ENCODE assay signal across 8 mouse cellular contexts in genomic region chr6:124757909-124758848, GRCm38 (mm10). TPM values are rescaled to one million over a fixed set of nuclear protein-coding genes. Genes with fewer than 3 reads are reported as not detected.
A peak's percentile ranks its signal among the peaks of the same experiment; 100 is the strongest.
DNase-seq lines count a peak whose midpoint lies in the region; ATAC-seq and TF ChIP-seq lines count a peak whose summit lies in the region.

No protein-coding gene starts in this region.

- 26% methylated on average over 5 of the region's 5 CpGs for WGBS in embryonic facial prominence, embryonic 15.5 days

- H3K4me3 ChIP-seq in C2C12 (ENCODE audit: insufficient read depth, poor library complexity, severe bottlenecking) = peak overlapping the region; percentile 15
- peak overlapping the region; percentile 78 for H3K4me3 ChIP-seq in embryonic facial prominence, embryonic 15.5 days (replicated peaks)
- H3K4me3 ChIP-seq in layer of hippocampus, adult 2 months = peak overlapping the region; percentile 59

- peaks cover 29% of the 10 kb centered on the region for H3K79me3 ChIP-seq in C2C12 (ENCODE audit: low read depth)

- DNase-seq in adrenal gland, postnatal 10 days = peak; percentile 75
- DNase-seq in heart, postnatal 14 days = peak; percentile 64 to 69
- DNase-seq in layer of hippocampus, adult 2 months (ENCODE audit: low spot score in 2 of 2) = peak; percentile 60 to 68
- peak; percentile 61 to 76 for DNase-seq in lung, postnatal 4 days
- DNase-seq in thymus, postnatal 14 days = no peak
- DNase-seq in c-Kit-positive CD71-positive TER-119-positive erythroid progenitor cells, embryonic 14.5 days (ENCODE audit: low spot score) = no peak

- peak overlapping the region; percentile 98 for H3K27ac ChIP-seq in embryonic facial prominence, embryonic 15.5 days (replicated peaks)
- H3K27ac ChIP-seq in layer of hippocampus, adult 2 months = peak overlapping the region; percentile 94

- intact Hi-C loops in heart, postnatal 14 days (cut with DNase I) = loop anchor here (2.0 to 5.0 kb wide), 6 partner anchors 17 to 246 kb away; partner anchors contain the start of genes C1ra, C1rb, Grcc10 and Lpcat3

- H3K9ac ChIP-seq in embryonic facial prominence, embryonic 15.5 days = peak overlapping the region; percentile 83

- H3ac ChIP-seq in C2C12 (ENCODE audit: control insufficient read depth, insufficient read length, low read depth) = peak overlapping the region; percentile 21

- TF ChIP-seq CTCF in C2C12 (IDR thresholded peaks at IDR 0.05; ENCODE audit: control insufficient read depth, insufficient read depth, insufficient read length) = no peak
- no peak for TF ChIP-seq CTCF in layer of hippocampus, adult 2 months (conservative IDR thresholded peaks at IDR 0.05)

- H3K36me3 ChIP-seq in C2C12 (ENCODE audit: control insufficient read depth, insufficient read depth) = peaks cover 11% of the 10 kb centered on the region
- H3K36me3 ChIP-seq in embryonic facial prominence, embryonic 15.5 days = no peaks in the 10 kb centered on the region; the same call in 1 of the 2 replicates

- ATAC-seq in embryonic facial prominence, embryonic 15.5 days (ENCODE audit: insufficient number of reproducible peaks, low FRiP score, low TSS enrichment, low read depth) = no peak

- H3K79me2 ChIP-seq in C2C12 (ENCODE audit: control insufficient read depth, insufficient read depth) = peaks cover 38% of the 10 kb centered on the region

- peak overlapping the region; percentile 70 for H3K4me2 ChIP-seq in embryonic facial prominence, embryonic 15.5 days (replicated peaks)

- no peaks in the 10 kb centered on the region for H3K9me3 ChIP-seq in embryonic facial prominence, embryonic 15.5 days (replicated peaks)

- no peaks in the 10 kb centered on the region for H3K27me3 ChIP-seq in C2C12 (ENCODE audit: control insufficient read depth, insufficient read depth, insufficient read length)
- no peaks in the 10 kb centered on the region for H3K27me3 ChIP-seq in embryonic facial prominence, embryonic 15.5 days

- peaks cover 45% of the 10 kb centered on the region for H3K4me1 ChIP-seq in embryonic facial prominence, embryonic 15.5 days

TF ChIP-seq in C2C12, 6 proteins besides CTCF, POLR2A, EP300 and RAD21:
- no peak for TF ChIP-seq MYOD1 (IDR thresholded peaks at IDR 0.05; ENCODE audit: control insufficient read depth, insufficient read length, low read depth)
- no peak for TF ChIP-seq MYOG (IDR thresholded peaks at IDR 0.05; ENCODE audit: control insufficient read depth, extremely low read depth, insufficient read length)
- no peak for TF ChIP-seq CEBPB (IDR thresholded peaks at IDR 0.05; ENCODE audit: low read depth)
- no peak for TF ChIP-seq MAX (IDR thresholded peaks at IDR 0.05)
- no peak for TF ChIP-seq FOSL1 (IDR thresholded peaks at IDR 0.05; ENCODE audit: insufficient read depth, low read length, poor library complexity, severe bottlenecking)
- TF ChIP-seq USF1 (IDR thresholded peaks at IDR 0.05; ENCODE audit: low read depth) = no peak

RNA-seq across cellular contexts. Expression of gene Atn1, which starts 1.9 kb away (rescaled TPM):
- 47.0 TPM for polyA plus RNA-seq in C2C12 (2012; fragmentation: generic; extraction: Trizol)
- 10 to 100 TPM; 64.0 to 71.5 TPM for total RNA-seq in adrenal gland, postnatal 10 days (2021)
- polyA plus RNA-seq in embryonic facial prominence, embryonic 15.5 days (2015; fragmentation: Nextera tagmentation; extraction: Ambion mirVana) = 20.1 and 21.0 TPM in 2 replicates
- total RNA-seq in heart, postnatal 14 days (2021) = 10 to 100 TPM; 48.1 to 48.9 TPM
- total RNA-seq in layer of hippocampus, adult 2 months (2021) = 100 to 1,000 TPM; 159 to 164 TPM

RNA-seq across cellular contexts. Expression of gene Gm45234, which starts 2.4 kb away (rescaled TPM):
- polyA plus RNA-seq in C2C12 (2012; fragmentation: generic; extraction: Trizol) = not detected
- total RNA-seq in adrenal gland, postnatal 10 days (2021) = 1 to 10 TPM in 1 of 2 experiments, not detected in 1; 1.1 TPM
- polyA plus RNA-seq in embryonic facial prominence, embryonic 15.5 days (2015; fragmentation: Nextera tagmentation; extraction: Ambion mirVana) = not detected in 2 replicates
- 1 to 10 TPM in 1 of 2 experiments, not detected in 1; 1.5 TPM for total RNA-seq in heart, postnatal 14 days (2021)
- total RNA-seq in layer of hippocampus, adult 2 months (2021) = not detected

RNA-seq across cellular contexts. Expression of gene Eno2, which starts 11.3 kb away (rescaled TPM):
- polyA plus RNA-seq in C2C12 (2012; fragmentation: generic; extraction: Trizol) = 5.5 TPM
- total RNA-seq in adrenal gland, postnatal 10 days (2021) = 10 to 100 TPM; 13.0 to 21.0 TPM
- 11.8 and 12.7 TPM in 2 replicates for polyA plus RNA-seq in embryonic facial prominence, embryonic 15.5 days (2015; fragmentation: Nextera tagmentation; extraction: Ambion mirVana)
- total RNA-seq in heart, postnatal 14 days (2021) = 1 to 10 TPM; 2.6 to 4.0 TPM
- total RNA-seq in layer of hippocampus, adult 2 months (2021) = 1,000 to 10,000 TPM in 1 of 2 experiments, 100 to 1,000 TPM in 1; 981 to 1,025 TPM

RNA-seq across cellular contexts. Expression of gene Grcc10, which starts 17.0 kb away (rescaled TPM):
- 294 TPM for polyA plus RNA-seq in C2C12 (2012; fragmentation: generic; extraction: Trizol)
- 100 to 1,000 TPM; 321 to 324 TPM for total RNA-seq in adrenal gland, postnatal 10 days (2021)
- polyA plus RNA-seq in embryonic facial prominence, embryonic 15.5 days (2015; fragmentation: Nextera tagmentation; extraction: Ambion mirVana) = 416 TPM in 2 replicates
- 100 to 1,000 TPM; 323 to 327 TPM for total RNA-seq in heart, postnatal 14 days (2021)
- total RNA-seq in layer of hippocampus, adult 2 months (2021) = 100 to 1,000 TPM; 295 to 339 TPM

RNA-seq across cellular contexts. Expression of gene Ptpn6, which starts 19.7 kb away (rescaled TPM):
- polyA plus RNA-seq in C2C12 (2012; fragmentation: generic; extraction: Trizol) = 8.2 TPM
- 10 to 100 TPM; 13.0 to 13.5 TPM for total RNA-seq in adrenal gland, postnatal 10 days (2021)
- 19.9 and 20.2 TPM in 2 replicates for polyA plus RNA-seq in embryonic facial prominence, embryonic 15.5 days (2015; fragmentation: Nextera tagmentation; extraction: Ambion mirVana)
- 1 to 10 TPM; 4.2 to 8.5 TPM for total RNA-seq in heart, postnatal 14 days (2021)
- total RNA-seq in layer of hippocampus, adult 2 months (2021) = 1 to 10 TPM; 5.5 to 6.6 TPM

Comparison
In these comparisons a context has a peak if more than half of its experiments do, and no peak if none do; other contexts are left out.
1. H3K4me3 ChIP-seq: peak in every context shown above with its lines; median percentile 78 in embryonic facial prominence, embryonic 15.5 days; 59 in layer of hippocampus, adult 2 months; 15 in C2C12.
2. DNase-seq: peak in adrenal gland, postnatal 10 days (single experiment), heart, postnatal 14 days (2 of 2), layer of hippocampus, adult 2 months (2 of 2) and lung, postnatal 4 days (2 of 2); none in thymus, postnatal 14 days (single experiment) and c-Kit-positive CD71-positive TER-119-positive erythroid progenitor cells, embryonic 14.5 days (single experiment).
3. RNA of gene Eno2, which starts 11.3 kb away (total RNA-seq): 981 to 1,025 TPM in layer of hippocampus, adult 2 months; 13.0 to 21.0 TPM in adrenal gland, postnatal 10 days and 2.6 to 4.0 TPM in heart, postnatal 14 days; every median in the first group is over 10 times any median in the second.